Mouse (Mus musculus): Measurements from ENCODE around the gene Ftl1.

- TF ChIP-seq CTCF (IDR thresholded peaks at IDR 0.05; ENCODE audit: low read depth) (no peak), EP300 (IDR thresholded peaks at IDR 0.05; ENCODE audit: low read depth) (no peak)
Measured at GRCm38 (mm10) chr7:45508561-45508960, 48.9 kb upstream of the Ftl1 start.
